Mouse (Mus musculus) brown adipose tissue, adult 24 weeks (tissue): ENCODE data around the gene Figla. TPM values are rescaled to one million over a fixed set of nuclear protein-coding genes. Genes with fewer than 3 reads are reported as not detected.
"Not testable (repeated sequence)": the region's sequence is repeated elsewhere in the genome, so short reads cannot be mapped to it uniquely, and the experiment has no call there.

Experiments
- H3K27ac ChIP-seq: fragments of 200-500 bp; replicated peaks from 2 replicates; pipeline ENCODE4 v1.5.1; 2012; ENCODE audit warnings: low read depth, mild to moderate bottlenecking, low read length
- H3K4me1 ChIP-seq: fragments of 200-500 bp; 2 replicates; pipeline ENCODE4 v1.6.1; 2012; ENCODE audit warnings: low read length, mixed read lengths; ENCODE audit not compliant: control insufficient read depth, insufficient read depth, insufficient read length
- H3K4me3 ChIP-seq: fragments of 200-500 bp; 2 replicates; pipeline ENCODE4 v1.5.1; 2012; ENCODE audit warnings: low read depth, mild to moderate bottlenecking, low read length, moderate library complexity; ENCODE audit not compliant: insufficient read depth
- polyA plus RNA-seq: library from polyadenylated mRNA; stranded (reverse); fragments of >200 nt; gene quantifications from 2 replicates; pipeline ENCODE4 v1.2.4, GENCODE M21; 2012; ENCODE audit not compliant: missing spikeins, insufficient read depth, insufficient read length

The Figla gene
- polyA plus RNA-seq, 1 experiment: not detected

GRCm38 (mm10) chr6:86014812-86015211 lies 1.2 kb upstream of the Figla start:
- not testable (repeated sequence) for H3K4me3 ChIP-seq, H3K27ac ChIP-seq, H3K4me1 ChIP-seq

GRCm38 (mm10) chr6:86016793-86017350 lies 901 bp downstream of the Figla start:
- H3K27ac ChIP-seq: no peak overlapping the region
- no peaks in the 10 kb centered on the region for H3K4me1 ChIP-seq
- no peak overlapping the region for H3K4me3 ChIP-seq

- Histone ChIP-seq H3K27ac (no peak overlapping the region), H3K4me3 (no peak overlapping the region), H3K4me1 (no peaks in the 10 kb centered on the region)
Measured at GRCm38 (mm10) chr6:86019415-86020237, 3.7 kb downstream of the Figla start.

- H3K4me1 ChIP-seq: no peaks in the 10 kb centered on the region
- H3K27ac ChIP-seq: no peak overlapping the region
- H3K4me3 ChIP-seq: no peak overlapping the region
Measured at GRCm38 (mm10) chr6:86020948-86021347, 5.0 kb downstream of the Figla start.

- H3K4me1 ChIP-seq: no peaks in the 10 kb centered on the region
- H3K4me3 ChIP-seq: no peak overlapping the region
- H3K27ac ChIP-seq: no peak overlapping the region
Measured at GRCm38 (mm10) chr6:86026632-86027292, 10.8 kb downstream of the Figla start.

- Histone ChIP-seq H3K27ac (no peak overlapping the region), H3K4me3 (no peak overlapping the region), H3K4me1 (no peaks in the 10 kb centered on the region)
Measured at GRCm38 (mm10) chr6:86028150-86028549, 12.2 kb downstream of the Figla start.

GRCm38 (mm10) chr6:86028601-86029322 lies 12.8 kb downstream of the Figla start, which contains the start of gene Add2:
Gene Add2, plus strand, starts transcription at chr6:86028681.
- H3K4me3 ChIP-seq: no peak within 1 kb of the TSS
- H3K4me1 ChIP-seq: no peaks in the 10 kb centered on the region
- no peak within 1 kb of the TSS for H3K27ac ChIP-seq

GRCm38 (mm10) chr6:86029323-86029713 lies 13.3 kb downstream of the Figla start:
- H3K4me3 ChIP-seq: no peak overlapping the region
- H3K4me1 ChIP-seq: no peaks in the 10 kb centered on the region

GRCm38 (mm10) chr6:86031527-86031926 lies 15.6 kb downstream of the Figla start:
- H3K27ac ChIP-seq: no peak overlapping the region
- H3K4me3 ChIP-seq: no peak overlapping the region
- no peaks in the 10 kb centered on the region for H3K4me1 ChIP-seq

More at GRCm38 (mm10) chr6:86029323-86029713, 13.3 kb downstream of the Figla start:
- no peak overlapping the region for H3K27ac ChIP-seq

GRCm38 (mm10) chr6:86033635-86034034 lies 17.7 kb downstream of the Figla start:
- H3K4me1 ChIP-seq: no peaks in the 10 kb centered on the region
- H3K4me3 ChIP-seq: no peak overlapping the region
- no peak overlapping the region for H3K27ac ChIP-seq

- no peak overlapping the region for H3K4me3 ChIP-seq
- no peaks in the 10 kb centered on the region for H3K4me1 ChIP-seq
- H3K27ac ChIP-seq: no peak overlapping the region
Measured at GRCm38 (mm10) chr6:86038901-86039300, 22.9 kb downstream of the Figla start.

- Histone ChIP-seq H3K4me3 (no peak overlapping the region), H3K27ac (no peak overlapping the region), H3K4me1 (no peaks in the 10 kb centered on the region)
Measured at GRCm38 (mm10) chr6:86040140-86040539, 24.2 kb downstream of the Figla start.

GRCm38 (mm10) chr6:86047510-86047909 lies 31.5 kb downstream of the Figla start:
- Histone ChIP-seq H3K4me1 (no peaks in the 10 kb centered on the region), H3K4me3 (no peak overlapping the region), H3K27ac (no peak overlapping the region)

GRCm38 (mm10) chr6:86048509-86048908 lies 32.5 kb downstream of the Figla start:
- Histone ChIP-seq H3K4me3 (no peak overlapping the region), H3K27ac (no peak overlapping the region), H3K4me1 (no peaks in the 10 kb centered on the region)
